Mouse (Mus musculus): Measurements from ENCODE around the gene Oprd1.
A peak's percentile ranks its signal among the peaks of the same experiment; 100 is the strongest.

The Oprd1 gene

GRCm38 (mm10) chr4:132144080-132144841 lies at the start of gene Oprd1:
Gene Oprd1 (minus strand): TSS chr4:132144486.
- peak; percentile 23 for DNase-seq

- no peak for DNase-seq
These were observed 43.6 kb upstream of the Oprd1 start for GRCm38 (mm10) chr4:132187826-132188401.

GRCm38 (mm10) chr4:132183162-132183561 lies 38.9 kb upstream of the Oprd1 start:
- DNase-seq = no peak

DNA sequence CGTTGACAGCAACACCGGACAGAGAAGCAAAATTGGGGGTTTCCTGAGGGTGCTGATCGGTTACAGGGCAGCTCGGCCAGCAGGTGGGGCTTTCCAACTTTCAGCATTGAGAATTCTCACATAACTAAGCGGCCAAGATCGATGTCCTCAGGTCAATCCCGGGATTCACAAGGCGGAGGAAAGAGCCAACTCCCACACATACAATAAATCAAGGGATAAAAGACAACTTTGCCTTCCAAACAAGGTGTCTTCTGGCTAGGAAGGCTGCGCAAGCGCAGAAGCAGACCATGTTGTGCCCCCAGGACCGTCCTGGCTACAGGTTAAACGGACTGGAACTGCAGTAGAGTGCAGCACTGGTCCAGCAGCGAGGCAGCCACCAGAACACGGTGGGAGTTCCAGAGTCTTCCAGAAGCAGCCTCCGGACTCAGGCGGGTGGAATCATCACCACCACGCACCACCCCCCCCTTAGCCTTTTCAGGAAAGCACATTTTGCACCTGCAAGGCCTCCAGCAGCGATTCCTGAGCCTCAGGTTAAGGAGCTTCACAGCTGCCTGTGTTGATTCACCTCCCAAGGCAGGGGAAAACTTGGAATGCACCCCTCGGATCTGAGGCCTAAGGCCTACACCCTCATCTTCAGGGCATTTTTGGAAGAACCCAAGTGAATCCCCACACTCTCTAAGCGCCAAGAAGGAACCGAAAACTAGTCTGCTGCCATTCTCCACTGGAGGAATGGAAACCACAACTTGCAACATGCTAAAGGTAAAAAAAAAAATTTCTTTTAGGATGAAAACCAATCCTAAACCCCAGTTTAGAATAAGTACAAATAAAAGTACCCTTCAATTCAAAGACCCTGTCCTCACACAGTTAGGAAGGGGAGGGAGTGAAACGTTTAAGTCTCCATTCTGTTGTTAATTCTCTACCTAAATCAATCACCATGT lies 37.7 kb upstream of the Oprd1 start:
- DNase-seq = peak; percentile 56

GRCm38 (mm10) chr4:132180710-132181109 lies 36.4 kb upstream of the Oprd1 start:
- DNase-seq = peak; percentile 41

DNA sequence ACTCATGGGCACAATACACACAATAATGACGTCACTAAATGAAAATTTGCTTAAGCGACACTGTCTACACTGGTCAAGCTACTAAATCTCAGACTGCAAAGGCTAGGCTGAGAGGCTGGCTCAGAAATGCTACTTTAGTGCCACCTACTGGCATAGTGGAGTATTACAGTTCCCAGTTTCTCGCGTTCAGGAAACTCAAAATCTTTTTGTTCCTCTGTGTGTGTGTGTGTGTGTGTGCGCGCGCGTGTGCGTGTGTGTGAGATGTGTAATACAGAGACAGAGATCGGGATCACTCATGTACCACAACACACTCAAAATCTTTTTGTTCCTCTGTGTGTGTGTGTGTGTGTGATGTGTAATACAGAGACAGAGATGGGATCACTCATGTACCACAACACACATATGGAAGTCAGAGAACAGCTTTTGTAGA lies 34.4 kb upstream of the Oprd1 start:
- DNase-seq = peak; percentile 73

- DNase-seq = no peak
These were observed 32.2 kb upstream of the Oprd1 start for GRCm38 (mm10) chr4:132176474-132176873.

DNA sequence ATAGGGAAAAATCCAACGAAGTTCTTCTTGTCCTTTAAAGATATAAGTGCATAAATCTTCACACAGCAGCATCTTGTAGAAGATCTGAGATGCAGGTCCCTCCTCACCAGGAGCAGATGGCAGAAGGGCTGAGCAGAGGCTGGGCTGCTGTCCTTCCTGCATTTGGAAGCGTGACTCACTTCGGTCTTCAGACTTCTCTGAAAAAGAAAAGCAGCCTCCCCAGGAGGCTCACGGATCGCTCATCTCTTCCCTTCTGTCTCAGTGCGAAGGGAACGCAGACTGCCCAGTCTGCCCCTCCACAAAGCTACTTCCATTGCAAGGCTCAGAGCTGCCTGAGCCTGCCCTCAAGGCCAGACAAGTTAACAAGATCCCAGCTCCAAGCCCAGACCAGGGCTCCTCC lies 26.6 kb upstream of the Oprd1 start:
- no peak for DNase-seq

DNA sequence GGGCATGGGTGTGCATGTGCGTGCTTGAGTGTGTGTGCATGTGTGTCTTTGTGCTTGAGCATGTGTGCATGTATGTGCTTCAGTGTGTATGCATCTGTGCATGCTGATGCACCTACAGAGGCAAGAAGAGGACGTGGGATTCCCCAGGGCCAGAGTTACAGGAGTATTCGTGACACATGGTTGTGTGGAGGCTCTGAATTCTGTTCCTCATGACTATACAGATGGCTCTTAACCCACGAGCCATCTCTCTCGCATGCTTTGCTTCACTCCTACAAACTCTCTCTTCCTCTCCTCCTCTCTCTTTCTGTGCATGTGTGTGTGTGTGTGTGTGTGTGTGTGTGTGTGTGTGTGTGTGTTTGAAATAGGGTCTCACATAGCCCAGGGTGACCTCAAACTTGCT lies 25.5 kb upstream of the Oprd1 start:
- DNase-seq = no peak

DNA sequence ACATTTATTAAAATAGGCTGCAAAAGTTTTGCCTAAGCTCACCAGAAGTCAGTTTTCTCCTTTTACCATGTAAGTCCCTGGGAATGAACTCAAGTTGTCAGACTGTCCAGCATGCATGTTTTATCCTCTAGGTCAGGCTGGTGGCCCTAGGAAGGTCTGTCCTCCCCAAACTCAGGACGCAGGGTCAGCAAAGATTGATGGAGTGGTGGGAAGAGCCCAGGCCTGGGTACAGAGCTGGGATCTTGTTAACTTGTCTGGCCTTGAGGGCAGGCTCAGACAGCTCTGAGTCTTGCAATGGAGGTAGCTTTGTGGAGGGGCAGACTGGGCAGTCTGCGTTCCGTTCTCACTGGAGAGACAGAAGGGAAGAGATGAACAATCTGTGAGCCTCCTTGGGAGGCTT lies 25.0 kb upstream of the Oprd1 start:
- DNase-seq = no peak

- DNase-seq = no peak
These were observed 23.1 kb upstream of the Oprd1 start for GRCm38 (mm10) chr4:132167436-132167835.

DNA sequence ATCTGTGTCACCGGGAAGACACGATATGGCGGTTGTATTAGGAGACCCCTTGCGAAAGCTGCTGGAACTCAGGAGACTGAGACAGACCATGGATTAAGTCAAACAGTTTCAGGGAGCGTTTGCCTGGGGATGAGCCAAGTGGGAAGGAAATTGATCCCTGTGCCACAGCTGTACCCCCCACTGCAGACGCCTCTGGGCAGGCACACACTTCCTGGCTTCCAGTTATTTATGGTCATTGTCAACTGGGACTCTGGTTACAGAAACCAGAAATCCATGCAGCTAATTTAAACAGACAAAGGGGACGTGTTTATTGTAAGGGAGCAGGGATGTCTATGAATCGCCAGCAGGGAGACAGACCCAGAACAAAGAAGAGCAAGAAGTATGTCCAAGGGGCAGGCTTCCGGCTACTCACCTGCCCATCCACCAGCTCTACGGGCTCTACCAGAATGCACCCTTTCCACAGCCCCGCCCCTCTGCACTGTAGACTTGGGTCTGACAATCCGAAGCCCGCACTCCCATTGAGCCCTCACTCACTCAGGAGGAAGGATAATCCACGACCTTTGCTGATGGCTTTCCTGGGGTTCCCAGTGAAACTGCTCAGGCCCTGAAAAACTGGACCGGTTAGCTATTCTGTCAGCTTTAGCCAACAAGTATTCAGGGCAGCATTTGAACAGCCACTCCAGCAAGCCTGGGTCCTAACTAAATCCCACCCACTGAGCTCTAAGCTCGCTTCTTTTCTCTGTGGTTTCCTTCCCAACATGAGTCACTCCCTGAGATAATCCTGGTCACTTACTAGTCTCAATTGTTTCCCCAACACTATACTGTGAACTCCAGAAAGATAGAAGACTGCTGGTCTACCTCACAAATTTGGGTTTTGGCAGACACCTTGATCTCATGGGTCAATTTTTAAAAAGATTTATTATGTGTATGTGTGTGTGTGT lies 22.3 kb upstream of the Oprd1 start:
- no peak for DNase-seq

DNA sequence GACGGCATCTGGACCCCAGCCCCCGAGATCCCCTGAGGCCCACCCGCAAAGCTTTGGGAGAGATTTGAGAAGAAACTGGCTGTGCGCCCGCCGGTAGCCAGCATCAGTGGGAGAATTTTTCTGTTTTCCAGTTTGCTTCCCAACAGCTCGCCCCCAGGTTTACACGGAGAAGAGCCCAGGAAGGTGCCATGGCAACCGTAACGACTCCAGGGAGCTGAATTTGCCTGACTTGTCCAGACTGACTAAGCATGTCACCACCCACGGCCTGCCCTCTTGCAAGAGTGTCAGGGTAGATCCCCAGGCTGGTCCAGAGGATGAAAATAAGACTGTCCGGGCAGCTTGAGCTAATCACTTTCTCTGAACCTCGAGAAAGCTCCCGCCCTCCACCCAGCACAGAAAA lies 21.4 kb upstream of the Oprd1 start:
- DNase-seq = no peak

DNA sequence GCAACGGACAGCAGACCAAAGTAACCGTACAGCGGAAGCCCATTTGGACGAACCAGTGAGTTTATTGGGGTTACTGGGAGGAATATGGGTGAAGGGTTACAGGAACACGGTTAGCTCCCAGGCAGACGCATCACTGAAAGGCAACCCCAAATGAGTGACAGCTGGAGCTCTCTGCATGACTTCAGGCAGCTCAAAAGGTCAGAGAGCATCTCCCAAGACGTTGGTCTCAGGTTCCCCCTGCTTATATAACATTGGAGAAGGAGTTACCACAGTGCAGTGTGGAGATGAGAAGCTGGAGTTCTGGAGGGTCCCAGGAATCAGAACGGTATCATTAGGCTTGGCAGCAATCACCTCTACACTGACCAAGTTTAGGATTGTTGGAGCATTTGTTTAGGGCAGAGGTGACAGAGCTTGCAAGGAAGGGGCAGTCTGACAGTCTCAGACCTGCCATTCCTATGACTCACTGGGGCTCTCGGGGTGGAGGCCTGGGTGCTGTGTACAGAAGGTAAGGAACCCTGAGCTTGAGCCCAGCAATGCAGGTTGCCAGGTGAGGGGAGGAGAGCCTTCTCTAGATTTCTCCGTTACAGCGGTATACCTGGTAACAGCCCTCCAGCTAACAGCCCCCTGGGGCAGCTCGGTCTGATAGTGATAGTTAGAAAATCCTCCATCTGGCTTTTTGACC lies 12.8 kb upstream of the Oprd1 start:
- DNase-seq = no peak

DNA sequence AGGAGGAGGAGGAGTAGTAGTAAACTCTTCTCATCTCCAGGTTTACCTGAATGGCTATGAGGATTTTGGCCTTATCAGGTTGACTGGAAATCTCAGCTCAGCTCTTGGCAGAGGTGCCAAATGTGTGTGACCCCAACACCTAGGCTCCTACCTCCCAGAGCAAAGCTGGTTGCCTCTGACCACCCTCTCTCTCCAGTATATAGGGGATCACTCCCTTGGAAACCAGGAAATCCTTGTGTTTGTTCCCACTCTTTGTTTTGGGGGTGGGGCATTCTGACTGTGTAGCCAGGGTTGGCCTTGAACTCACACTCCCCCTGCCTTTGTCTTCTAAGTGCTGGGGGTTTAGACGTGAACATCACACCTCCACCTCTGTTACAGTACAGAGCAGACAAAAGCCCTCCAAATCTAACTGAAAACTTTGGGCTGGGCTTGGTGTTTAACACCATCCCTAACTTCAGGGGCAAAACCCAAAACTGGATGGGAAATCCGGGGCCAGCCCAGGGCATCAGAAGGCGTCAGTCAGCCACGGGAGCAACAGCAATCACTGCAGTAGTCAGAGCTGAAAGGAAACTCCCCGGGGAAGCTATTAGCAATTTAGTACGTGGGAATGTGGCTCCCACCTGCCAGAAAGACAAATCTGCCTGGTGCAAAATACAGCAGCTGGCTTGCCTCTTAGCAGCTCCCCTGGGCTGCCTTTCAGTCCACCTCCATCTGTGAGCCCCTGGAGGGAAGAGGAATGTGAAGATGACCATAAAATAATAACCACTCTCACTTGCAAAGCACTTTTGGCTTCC lies 10.8 kb upstream of the Oprd1 start:
- no peak for DNase-seq

DNA sequence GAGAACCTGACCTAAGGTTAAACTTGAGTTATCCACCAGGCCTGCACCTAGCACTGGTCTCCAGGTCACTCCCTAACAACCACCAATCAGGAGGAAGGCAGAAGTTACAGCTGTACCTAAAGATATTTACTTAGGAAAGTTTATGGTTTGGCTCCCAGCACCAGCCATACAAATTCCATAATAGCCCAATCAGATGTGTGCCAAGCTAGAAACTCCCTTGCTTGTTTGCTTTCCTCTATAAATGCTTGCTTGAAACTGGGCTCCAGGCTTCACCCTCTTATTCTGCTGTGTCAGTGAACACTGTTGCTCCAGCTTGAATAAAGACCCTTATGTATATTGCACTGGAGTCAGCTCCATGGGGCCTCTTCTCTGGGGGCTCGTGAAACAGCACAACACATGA lies 7.4 kb upstream of the Oprd1 start:
- no peak for DNase-seq

DNA sequence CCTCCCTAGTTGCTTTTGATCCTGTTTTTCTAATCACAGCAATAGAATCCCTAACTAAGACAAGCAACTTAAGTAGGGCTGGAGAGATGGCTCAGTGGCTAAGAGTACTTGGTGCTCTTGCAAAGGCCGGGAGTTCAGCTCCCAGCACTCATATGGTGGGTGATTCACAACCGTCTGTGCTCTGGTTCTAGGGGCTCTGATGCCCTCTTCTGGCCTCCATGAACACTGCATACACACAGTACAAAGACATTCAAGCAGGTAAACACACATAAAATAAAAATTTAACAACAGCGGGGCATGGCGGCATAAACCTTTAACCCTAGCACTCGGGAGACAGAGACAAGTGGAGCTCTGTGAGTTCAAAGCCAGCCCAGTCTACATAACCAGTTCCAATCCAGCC lies 1.9 kb upstream of the Oprd1 start:
- DNase-seq = no peak

DNA sequence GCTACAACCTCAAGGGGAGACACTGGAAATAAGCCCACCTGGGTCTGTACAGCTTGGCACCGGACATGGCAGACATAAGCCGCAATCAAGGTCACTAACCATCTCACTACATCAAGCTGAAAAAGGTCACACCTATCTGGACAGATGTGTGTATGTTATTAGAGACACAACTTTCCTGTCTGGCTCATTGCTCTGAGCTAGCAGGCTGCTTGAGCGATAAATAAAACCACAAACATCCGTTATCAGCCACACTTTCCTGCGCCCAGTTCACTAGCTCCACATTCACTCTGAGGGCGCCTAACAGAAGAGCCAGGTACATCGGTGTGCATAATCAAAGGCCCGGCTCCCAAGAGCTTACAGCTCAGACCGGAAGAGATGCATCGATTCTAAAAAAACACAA lies 806 bp upstream of the Oprd1 start:
- no peak for DNase-seq

DNA sequence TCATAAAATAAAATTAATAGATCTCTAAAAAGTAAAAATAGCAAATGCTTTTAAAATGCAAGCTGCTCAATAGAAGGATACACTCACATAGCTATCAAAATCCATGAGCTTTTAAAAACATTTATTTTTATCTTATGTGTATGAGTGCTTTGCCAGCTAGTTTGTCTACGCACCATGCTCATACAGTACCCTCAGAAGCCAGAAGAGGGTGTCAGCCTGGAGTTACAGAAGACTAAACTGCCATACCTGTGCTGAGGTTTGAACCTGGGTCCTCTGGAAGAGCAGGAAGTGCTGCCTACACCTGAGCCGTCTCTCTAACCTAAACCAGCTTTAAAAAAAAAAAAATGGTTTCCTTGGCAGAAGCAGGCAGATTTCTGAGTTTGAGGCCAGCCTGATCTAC lies 5.6 kb downstream of the Oprd1 start:
- no peak for DNase-seq

GRCm38 (mm10) chr4:132137013-132137412 lies 7.3 kb downstream of the Oprd1 start:
- no peak for DNase-seq

DNA sequence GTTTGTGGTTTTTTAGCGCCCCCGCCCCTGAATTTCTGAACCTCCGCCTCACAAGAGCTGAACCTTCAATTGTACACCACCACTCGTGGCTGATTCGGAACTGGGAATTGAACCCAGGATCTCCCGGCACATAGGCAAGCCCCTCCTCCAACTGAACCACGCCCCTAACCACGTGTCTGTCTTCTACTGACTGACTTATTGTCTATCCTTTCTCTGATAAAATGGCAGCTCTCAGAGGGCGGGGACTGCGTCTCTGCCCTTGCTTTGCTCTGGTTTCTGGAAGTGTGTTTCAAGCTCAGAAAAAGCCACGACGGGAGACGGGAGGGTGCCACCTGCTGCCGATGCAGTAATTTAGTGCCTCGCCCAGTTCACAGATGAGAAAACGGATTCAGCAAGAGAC lies 10.4 kb downstream of the Oprd1 start:
- DNase-seq = no peak
